Mouse (Mus musculus) bone marrow macrophage, adult 2 months (primary cell): ENCODE data around the gene Sema3a.

Experiments used
- CTCF ChIP-seq: IDR thresholded peaks from 2 replicates; pipeline ENCODE4 v1.5.1; 2012; ENCODE audit warnings: low read depth, mild to moderate bottlenecking, low read length, moderate library complexity
- POLR2A ChIP-seq: IDR thresholded peaks from 2 replicates; pipeline ENCODE4 v1.6.1; 2012; ENCODE audit warnings: mild to moderate bottlenecking, low read depth, low read length, borderline replicate concordance

- no peak for TF ChIP-seq POLR2A
- TF ChIP-seq CTCF, result no peak
Measured at GRCm38 (mm10) chr5:13199709-13200108, 74.5 kb downstream of the Sema3a start.
